Mouse (Mus musculus) stomach, postnatal 0 days (tissue): ENCODE measurements around the gene B4galnt2. TPM values are rescaled to one million over a fixed set of nuclear protein-coding genes. Genes with fewer than 3 reads are reported as not detected.

Experiments used
- ATAC-seq: fragments of 200-750 bp; cut with Nextera tagmentation; 2 replicates; pipeline ENCODE4 v1.8.0; 2017; ENCODE audit not compliant: low FRiP score, low TSS enrichment
- DNase-seq: peaks from one replicate; pipeline ENCODE4 v3.0.0-alpha.2; 2016; ENCODE audit warnings: low spot score
- H3K27ac ChIP-seq: fragments of 300-500 bp; sonication (generic); replicated peaks from 2 replicates; pipeline ENCODE4 v1.5.1; 2014; ENCODE audit warnings: mild to moderate bottlenecking, control low read depth
- H3K27me3 ChIP-seq: fragments of 300-500 bp; sonication (generic); 2 replicates; pipeline ENCODE4 v1.6.1; 2014; ENCODE audit warnings: low read length; ENCODE audit not compliant: control insufficient read depth, insufficient read depth
- H3K36me3 ChIP-seq: fragments of 300-500 bp; sonication (generic); 2 replicates; pipeline ENCODE4 v1.6.1; 2014; ENCODE audit warnings: low read length, mixed read lengths; ENCODE audit not compliant: control insufficient read depth, insufficient read depth
- H3K4me1 ChIP-seq: fragments of 300-500 bp; sonication (generic); replicated peaks from 2 replicates; pipeline ENCODE4 v1.6.1; 2014; ENCODE audit warnings: antibody characterized with exemption; ENCODE audit not compliant: control insufficient read depth, insufficient read depth
- H3K4me2 ChIP-seq: fragments of 300-500 bp; sonication (generic); replicated peaks from 2 replicates; pipeline ENCODE4 v1.6.1; 2014; ENCODE audit warnings: low read depth, mild to moderate bottlenecking, control low read depth, moderate library complexity
- H3K4me3 ChIP-seq: fragments of 300-500 bp; sonication (generic); 2 replicates; pipeline ENCODE4 v1.5.1; 2014; ENCODE audit warnings: low read depth, low read length, control low read depth
- H3K9ac ChIP-seq: fragments of 300-500 bp; sonication (generic); 2 replicates; pipeline ENCODE4 v1.6.1; 2014; ENCODE audit warnings: mild to moderate bottlenecking, low read length, control low read depth, mixed read lengths
- H3K9me3 ChIP-seq: fragments of 300-500 bp; sonication (generic); 2 replicates; pipeline ENCODE4 v1.6.1; 2016; ENCODE audit warnings: low read length; ENCODE audit not compliant: control insufficient read depth
- CTCF ChIP-seq: IDR thresholded peaks from 2 replicates; pipeline ENCODE4 v1.5.1; 2016; ENCODE audit warnings: antibody characterized with exemption, low read depth, mild to moderate bottlenecking, moderate library complexity
- EP300 ChIP-seq: optimal IDR thresholded peaks from 2 replicates; pipeline ENCODE3; 2016; ENCODE audit warnings: antibody characterized with exemption
- WGBS: fragments of 180-500 bp; shearing (Covaris S2); extraction: QIAGEN DNeasy Blood & Tissue Kit; methylation state at CpG from one replicate; pipeline ENCODE4 v1.1.7; 2014; 5-methylcytosine and 5-hydroxymethylcytosine counted together
- polyA plus RNA-seq: library from polyadenylated mRNA; unstranded; fragments of >200 nt; fragmentation: Nextera tagmentation; extraction: Ambion mirVana; gene quantifications from 2 replicates; pipeline ENCODE4 v1.2.1, GENCODE M21; 2015

B4galnt2 gene
- polyA plus RNA-seq, 1 experiment from 2014 or later = 4.6 TPM

- WGBS = 18% methylated on average over 7 of the region's 7 CpGs
- H3K9me3 ChIP-seq = no peaks in the 10 kb centered on the region
- H3K4me1 ChIP-seq = no peaks in the 10 kb centered on the region
- H3K27ac ChIP-seq = no peak overlapping the region
- H3K36me3 ChIP-seq = no peaks in the 10 kb centered on the region
- no peak overlapping the region for H3K4me3 ChIP-seq
- no peaks in the 10 kb centered on the region for H3K27me3 ChIP-seq
- peak; percentile 77 for DNase-seq
- H3K4me2 ChIP-seq = no peak overlapping the region
- TF ChIP-seq EP300 (no peak), CTCF (peak; percentile 93)
- no peak; the same call in 1 of the 2 replicates for ATAC-seq
- no peak overlapping the region for H3K9ac ChIP-seq
Observed at GRCm38 (mm10) chr11:95876296-95876695, 38.4 kb downstream of the B4galnt2 start.

GRCm38 (mm10) chr11:95875804-95876203, 38.9 kb downstream of the B4galnt2 start:
- DNase-seq = no peak
- Histone ChIP-seq H3K27ac (no peak overlapping the region), H3K36me3 (no peaks in the 10 kb centered on the region), H3K27me3 (no peaks in the 10 kb centered on the region), H3K4me1 (no peaks in the 10 kb centered on the region), H3K4me3 (no peak overlapping the region), H3K9me3 (no peaks in the 10 kb centered on the region), H3K4me2 (no peak overlapping the region), H3K9ac (no peak overlapping the region)
- WGBS = 28% methylated on average over 9 of the region's 9 CpGs
- TF ChIP-seq EP300 (no peak), CTCF (no peak)
- no peak for ATAC-seq

GRCm38 (mm10) chr11:95869918-95870470, 44.7 kb downstream of the B4galnt2 start:
- no peak overlapping the region for H3K4me2 ChIP-seq
- H3K9ac ChIP-seq = no peak overlapping the region
- no peaks in the 10 kb centered on the region for H3K27me3 ChIP-seq
- no peak overlapping the region for H3K4me3 ChIP-seq
- no peak for DNase-seq
- H3K4me1 ChIP-seq = no peaks in the 10 kb centered on the region
- WGBS = 61% methylated on average over 6 of the region's 6 CpGs
- no peak for ATAC-seq
- TF ChIP-seq CTCF (no peak), EP300 (no peak)
- no peaks in the 10 kb centered on the region for H3K9me3 ChIP-seq
- H3K36me3 ChIP-seq = no peaks in the 10 kb centered on the region
- H3K27ac ChIP-seq = no peak overlapping the region

GRCm38 (mm10) chr11:95869442-95869841, 45.2 kb downstream of the B4galnt2 start:
- H3K9me3 ChIP-seq = no peaks in the 10 kb centered on the region
- 68% methylated on average over 4 of the region's 4 CpGs for WGBS
- H3K9ac ChIP-seq = no peak overlapping the region
- no peaks in the 10 kb centered on the region for H3K27me3 ChIP-seq
- no peak overlapping the region for H3K4me3 ChIP-seq
- H3K4me1 ChIP-seq = no peaks in the 10 kb centered on the region
- TF ChIP-seq EP300 = no peak
- ATAC-seq (no peak), DNase-seq (no peak)
- H3K4me2 ChIP-seq = no peak overlapping the region
- no peaks in the 10 kb centered on the region for H3K36me3 ChIP-seq
- no peak overlapping the region for H3K27ac ChIP-seq

GRCm38 (mm10) chr11:95861397-95861796, 53.3 kb downstream of the B4galnt2 start:
- no peaks in the 10 kb centered on the region for H3K9me3 ChIP-seq
- no peaks in the 10 kb centered on the region for H3K27me3 ChIP-seq
- no peak for TF ChIP-seq CTCF
- TF ChIP-seq EP300 = no peak
- H3K4me2 ChIP-seq = no peak overlapping the region
- 92% methylated on average over 8 of the region's 8 CpGs for WGBS
- ATAC-seq (no peak), DNase-seq (no peak)
- no peak overlapping the region for H3K27ac ChIP-seq
- 0 out of 2 replicates have a peak, but pooled peaks cover 2% of the 10 kb centered on the region for H3K4me1 ChIP-seq
- H3K9ac ChIP-seq = no peak overlapping the region
- H3K4me3 ChIP-seq = no peak overlapping the region
- H3K36me3 ChIP-seq = no peaks in the 10 kb centered on the region

- Histone ChIP-seq H3K4me1 (0 out of 2 replicates have a peak, but pooled peaks cover 2% of the 10 kb centered on the region), H3K4me2 (peak overlapping the region; percentile 54), H3K9me3 (no peaks in the 10 kb centered on the region), H3K27ac (no peak overlapping the region), H3K9ac (peak overlapping the region; percentile 74; the same call in 1 of the 2 replicates), H3K36me3 (no peaks in the 10 kb centered on the region), H3K27me3 (no peaks in the 10 kb centered on the region), H3K4me3 (peak overlapping the region; percentile 74)
- WGBS = 22% methylated on average over 3 of the region's 3 CpGs
- no peak for TF ChIP-seq CTCF
- TF ChIP-seq EP300 = no peak
- ATAC-seq (no peak), DNase-seq (no peak)
Observed at GRCm38 (mm10) chr11:95860071-95860490, 54.6 kb downstream of the B4galnt2 start.
